Mouse (Mus musculus): ENCODE data around the gene Gas2l1. TPM values are rescaled to one million over a fixed set of nuclear protein-coding genes. Genes with fewer than 3 reads are reported as not detected.

The Gas2l1 gene
- 19.1 and 20.2 TPM in 2 replicates for polyA plus RNA-seq (2015; fragmentation: Nextera tagmentation; extraction: Ambion mirVana)

GRCm38 (mm10) chr11:5065056-5065821, at the start of gene Gas2l1:
Gene Gas2l1, minus strand, starts transcription at chr11:5065327.
- peak within 1 kb of the TSS; percentile 61; the same call in 1 of the 2 replicates for H3K27ac ChIP-seq

GRCm38 (mm10) chr11:5113645-5114044, 48.5 kb upstream of the Gas2l1 start:
- H3K4me2 ChIP-seq, result no peak overlapping the region
- H3K27ac ChIP-seq, result no peak overlapping the region
- H3K9me3 ChIP-seq, result no peaks in the 10 kb centered on the region
- H3K27me3 ChIP-seq, result no peaks in the 10 kb centered on the region
- no peak for ATAC-seq (ENCODE audit: low FRiP score)
- H3K9ac ChIP-seq, result no peak overlapping the region
- H3K4me1 ChIP-seq (replicated peaks), result no peaks in the 10 kb centered on the region
- H3K4me3 ChIP-seq, result no peak overlapping the region
- no peaks in the 10 kb centered on the region for H3K36me3 ChIP-seq
- 83% methylated on average over 7 of the region's 7 CpGs for WGBS

More at GRCm38 (mm10) chr11:5065056-5065821, at the start of gene Gas2l1:
- 0% methylated on average over 50 of the region's 50 CpGs for WGBS
- H3K4me2 ChIP-seq, result peak within 1 kb of the TSS; percentile 91
- H3K9ac ChIP-seq, result peak within 1 kb of the TSS; percentile 87
- peak; percentile 86 for ATAC-seq (ENCODE audit: low FRiP score)
- H3K36me3 ChIP-seq, result peaks cover 32% of the 10 kb centered on the region
- H3K9me3 ChIP-seq, result no peaks in the 10 kb centered on the region
- peaks cover 47% of the 10 kb centered on the region for H3K27me3 ChIP-seq
- peaks cover 42% of the 10 kb centered on the region for H3K4me1 ChIP-seq (replicated peaks)
- peak within 1 kb of the TSS; percentile 72 for H3K4me3 ChIP-seq

- no peak overlapping the region for H3K4me2 ChIP-seq
- ATAC-seq (ENCODE audit: low FRiP score), result no peak
- H3K4me1 ChIP-seq (replicated peaks), result no peaks in the 10 kb centered on the region
- H3K36me3 ChIP-seq, result peaks cover 16% of the 10 kb centered on the region
- H3K9ac ChIP-seq, result no peak overlapping the region
- no peak overlapping the region for H3K27ac ChIP-seq
- no peaks in the 10 kb centered on the region for H3K9me3 ChIP-seq
- no peaks in the 10 kb centered on the region for H3K27me3 ChIP-seq
- no peak overlapping the region for H3K4me3 ChIP-seq
- 73% methylated on average over 8 of the region's 8 CpGs for WGBS
These were observed 44.3 kb upstream of the Gas2l1 start for GRCm38 (mm10) chr11:5109441-5109840.

- Histone ChIP-seq H3K4me3 (no peak overlapping the region), H3K4me1 (replicated peaks) (peaks cover 20% of the 10 kb centered on the region), H3K9ac (peak overlapping the region; percentile 53), H3K9me3 (no peaks in the 10 kb centered on the region), H3K27ac (no peak overlapping the region), H3K4me2 (no peak overlapping the region), H3K27me3 (no peaks in the 10 kb centered on the region), H3K36me3 (peaks cover 30% of the 10 kb centered on the region)
- WGBS, result 94% methylated on average over 4 of the region's 4 CpGs
- no peak for ATAC-seq (ENCODE audit: low FRiP score)
These were observed 38.9 kb upstream of the Gas2l1 start for GRCm38 (mm10) chr11:5103986-5104509.

GRCm38 (mm10) chr11:5102384-5102783, 37.3 kb upstream of the Gas2l1 start:
- H3K27me3 ChIP-seq, result no peaks in the 10 kb centered on the region
- H3K36me3 ChIP-seq, result peaks cover 30% of the 10 kb centered on the region
- H3K4me3 ChIP-seq, result no peak overlapping the region
- no peak overlapping the region for H3K4me2 ChIP-seq
- ATAC-seq (ENCODE audit: low FRiP score), result no peak
- H3K27ac ChIP-seq, result no peak overlapping the region
- 92% methylated on average over 7 of the region's 7 CpGs for WGBS
- no peaks in the 10 kb centered on the region for H3K9me3 ChIP-seq
- H3K9ac ChIP-seq, result no peak overlapping the region
- peaks cover 23% of the 10 kb centered on the region for H3K4me1 ChIP-seq (replicated peaks)

GRCm38 (mm10) chr11:5101641-5102040, 36.5 kb upstream of the Gas2l1 start:
- Histone ChIP-seq H3K27ac (no peak overlapping the region; the same call in 1 of the 2 replicates), H3K36me3 (peaks cover 30% of the 10 kb centered on the region), H3K4me3 (no peak overlapping the region), H3K9me3 (no peaks in the 10 kb centered on the region), H3K4me1 (replicated peaks) (peaks cover 31% of the 10 kb centered on the region), H3K9ac (peak overlapping the region; percentile 99; the same call in 1 of the 2 replicates), H3K27me3 (no peaks in the 10 kb centered on the region), H3K4me2 (peak overlapping the region; percentile 82; the same call in 1 of the 2 replicates)
- no peak for ATAC-seq (ENCODE audit: low FRiP score)
- WGBS, result 89% methylated on average over 6 of the region's 6 CpGs

- Histone ChIP-seq H3K27me3 (no peaks in the 10 kb centered on the region), H3K9me3 (no peaks in the 10 kb centered on the region), H3K4me3 (peak overlapping the region; percentile 100), H3K4me2 (peak overlapping the region; percentile 82), H3K27ac (peak overlapping the region; percentile 98), H3K9ac (peak overlapping the region; percentile 99), H3K36me3 (peaks cover 26% of the 10 kb centered on the region), H3K4me1 (replicated peaks) (peaks cover 39% of the 10 kb centered on the region)
- 43% methylated on average over 5 of the region's 5 CpGs for WGBS
- ATAC-seq (ENCODE audit: low FRiP score), result no peak
These were observed 35.7 kb upstream of the Gas2l1 start for GRCm38 (mm10) chr11:5100801-5101200.

GRCm38 (mm10) chr11:5100283-5100682, 35.2 kb upstream of the Gas2l1 start:
- H3K9me3 ChIP-seq, result no peaks in the 10 kb centered on the region
- peaks cover 21% of the 10 kb centered on the region for H3K36me3 ChIP-seq
- peak overlapping the region; percentile 98 for H3K27ac ChIP-seq
- H3K4me3 ChIP-seq, result peak overlapping the region; percentile 100
- peaks cover 42% of the 10 kb centered on the region for H3K4me1 ChIP-seq (replicated peaks)
- peak overlapping the region; percentile 99 for H3K9ac ChIP-seq
- H3K4me2 ChIP-seq, result peak overlapping the region; percentile 82
- WGBS, result 0% methylated on average over 7 of the region's 7 CpGs
- no peaks in the 10 kb centered on the region for H3K27me3 ChIP-seq
- no peak for ATAC-seq (ENCODE audit: low FRiP score)

- peaks cover 43% of the 10 kb centered on the region for H3K4me1 ChIP-seq (replicated peaks)
- under 1% methylated on average over 28 of the region's 31 CpGs for WGBS
- H3K27me3 ChIP-seq, result no peaks in the 10 kb centered on the region
- H3K4me3 ChIP-seq, result peak overlapping the region; percentile 100
- ATAC-seq (ENCODE audit: low FRiP score), result peak; percentile 84
- H3K9me3 ChIP-seq, result no peaks in the 10 kb centered on the region
- H3K4me2 ChIP-seq, result peak overlapping the region; percentile 82
- H3K9ac ChIP-seq, result peak overlapping the region; percentile 99
- H3K36me3 ChIP-seq, result peaks cover 15% of the 10 kb centered on the region
- H3K27ac ChIP-seq, result peak overlapping the region; percentile 98
These were observed 34.6 kb upstream of the Gas2l1 start for GRCm38 (mm10) chr11:5099576-5100183.

GRCm38 (mm10) chr11:5098736-5099542, 33.8 kb upstream of the Gas2l1 start, which contains the start of the genes Rhbdd3 and Ewsr1:
Gene Rhbdd3, plus strand, starts transcription at chr11:5098926.
Gene Ewsr1, minus strand, starts transcription at chr11:5099266.
- Histone ChIP-seq H3K9me3 (no peaks in the 10 kb centered on the region), H3K9ac (peak within 1 kb of the TSS; percentile 99), H3K4me3 (peak within 1 kb of the TSS; percentile 100), H3K27me3 (no peaks in the 10 kb centered on the region), H3K4me1 (replicated peaks) (peaks cover 43% of the 10 kb centered on the region), H3K36me3 (peaks cover 9% of the 10 kb centered on the region), H3K4me2 (peak within 1 kb of the TSS; percentile 94), H3K27ac (peak within 1 kb of the TSS; percentile 98)
- under 1% methylated on average over 79 of the region's 92 CpGs for WGBS
- peak; percentile 88 for ATAC-seq (ENCODE audit: low FRiP score)

GRCm38 (mm10) chr11:5098035-5098735, 33.1 kb upstream of the Gas2l1 start:
- no peaks in the 10 kb centered on the region for H3K9me3 ChIP-seq
- peak overlapping the region; percentile 94 for H3K4me2 ChIP-seq
- H3K9ac ChIP-seq, result peak overlapping the region; percentile 99
- peak overlapping the region; percentile 98 for H3K27ac ChIP-seq
- H3K36me3 ChIP-seq, result peaks cover 2% of the 10 kb centered on the region
- peak; percentile 30 for ATAC-seq (ENCODE audit: low FRiP score)
- H3K27me3 ChIP-seq, result no peaks in the 10 kb centered on the region
- under 1% methylated on average over 44 of the region's 44 CpGs for WGBS
- peak overlapping the region; percentile 100 for H3K4me3 ChIP-seq
- peaks cover 43% of the 10 kb centered on the region for H3K4me1 ChIP-seq (replicated peaks)
